Mouse (Mus musculus): ENCODE measurements at regions not wholly inside any gene's neighbourhood (a gene's known extent, or its start where the extent isn't known, plus 50 kb on each side); places are given as distances from the start of the nearest gene placed in this dataset.
"Not testable (repeated sequence)": the region's sequence is repeated elsewhere in the genome, so short reads cannot be mapped to it uniquely, and the experiment has no call there.

DNA sequence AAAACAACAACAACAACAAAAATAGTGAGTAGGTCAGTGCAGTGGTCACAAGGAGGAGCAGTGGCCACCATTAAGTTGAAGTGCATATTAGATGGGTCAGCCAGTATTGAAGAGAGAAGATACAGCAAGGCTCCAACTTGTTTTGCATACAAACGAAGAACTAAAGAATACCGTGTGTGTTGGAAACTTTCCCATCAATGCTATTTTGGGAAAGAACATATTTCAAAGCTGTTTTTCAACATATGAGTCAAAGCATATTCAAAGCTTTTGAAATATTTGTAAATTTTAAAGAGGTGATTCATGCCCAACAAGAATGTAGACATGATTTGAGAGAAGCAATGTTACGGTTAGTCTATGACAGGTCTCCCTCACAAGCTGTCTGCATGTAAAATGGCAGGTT is 157.9 kb upstream of the Fer start:
- ATAC-seq (ENCODE audit: low TSS enrichment): no peak

DNA sequence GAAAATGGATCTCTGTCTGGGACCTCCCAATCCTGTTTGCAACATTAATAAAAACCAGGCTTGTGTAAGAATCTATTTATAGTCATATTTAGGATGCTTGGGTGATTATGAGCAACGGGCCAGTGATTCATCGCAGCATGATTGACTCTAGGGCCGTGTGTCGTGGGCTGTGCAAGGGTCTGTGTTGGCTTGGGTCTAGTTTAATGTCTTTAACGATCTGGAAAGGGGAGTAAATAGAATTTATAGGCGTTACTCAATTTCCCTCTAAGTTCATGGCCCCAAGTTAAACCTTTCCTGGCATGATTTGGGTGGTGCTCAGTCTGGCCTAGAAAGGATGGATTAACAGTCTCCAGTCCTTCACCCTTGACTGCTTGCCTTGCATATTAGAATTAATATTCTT is 149.9 kb upstream of the Fer start:
- no peak for ATAC-seq (ENCODE audit: low TSS enrichment)

DNA sequence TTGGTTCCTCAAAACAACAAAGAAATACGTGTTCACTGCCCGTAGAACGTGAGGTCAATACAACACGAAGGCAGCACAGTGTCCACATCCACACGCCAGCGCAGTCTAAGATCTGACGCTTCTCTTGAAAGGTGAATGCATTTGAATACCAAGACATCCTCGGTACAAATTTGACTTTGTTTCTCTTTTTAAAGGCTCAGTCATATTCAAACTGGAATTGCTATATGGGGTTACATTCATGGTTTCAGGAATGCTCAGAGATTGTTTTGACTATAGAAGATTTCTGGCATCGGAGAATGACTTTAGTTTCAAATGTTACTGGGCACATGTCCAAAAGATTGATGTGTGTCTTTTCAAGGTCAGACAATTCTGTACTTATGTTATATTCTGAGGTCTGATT is 147.2 kb upstream of the Fer start:
- no peak for ATAC-seq (ENCODE audit: low TSS enrichment)

DNA sequence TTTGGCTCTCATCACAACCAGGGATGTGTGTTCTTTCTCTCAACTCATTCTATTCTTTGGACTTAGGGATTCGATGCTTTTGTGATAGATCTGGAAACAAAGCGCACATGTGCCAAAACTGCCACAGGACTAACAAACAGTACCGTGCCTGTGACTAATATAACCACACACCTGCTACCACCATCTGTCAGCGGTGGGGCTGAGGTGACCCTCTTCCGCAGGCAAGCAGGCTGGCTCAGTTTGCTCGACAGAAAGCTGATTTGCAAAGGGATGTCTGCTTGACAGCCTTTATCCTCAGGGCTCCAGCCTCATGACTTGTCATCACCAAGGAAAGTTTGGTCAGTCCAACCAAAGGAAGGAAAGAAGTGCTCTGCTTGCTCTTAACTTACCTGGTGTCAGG is 146.7 kb upstream of the Fer start:
- ATAC-seq (ENCODE audit: low TSS enrichment): no peak

DNA sequence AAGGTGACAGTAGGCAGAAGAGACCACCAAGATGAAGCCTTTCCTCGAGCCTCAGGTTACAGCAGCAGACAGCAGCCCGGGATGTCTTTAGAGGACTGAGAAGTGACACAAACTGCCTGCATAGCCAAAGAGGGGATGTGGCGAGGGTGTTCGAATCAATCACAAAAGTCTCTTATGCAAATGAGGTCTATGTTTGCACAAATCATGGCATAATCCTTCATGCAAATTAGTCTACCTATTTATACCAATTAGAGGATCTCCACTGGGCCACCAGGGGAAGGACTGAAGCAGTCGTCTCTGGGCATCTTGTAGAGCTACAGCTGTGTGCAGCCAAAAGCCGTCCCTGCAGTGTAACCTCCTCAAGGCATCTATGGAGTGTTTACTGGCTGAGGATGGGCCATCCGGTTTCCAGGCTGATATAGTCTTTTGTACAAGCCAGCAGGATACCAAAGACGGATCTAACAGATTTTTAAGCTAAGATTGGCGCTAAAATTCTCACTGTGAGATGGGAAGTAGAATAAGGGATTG is 145.7 kb upstream of the Fer start:
- ATAC-seq (ENCODE audit: low TSS enrichment): no peak

DNA sequence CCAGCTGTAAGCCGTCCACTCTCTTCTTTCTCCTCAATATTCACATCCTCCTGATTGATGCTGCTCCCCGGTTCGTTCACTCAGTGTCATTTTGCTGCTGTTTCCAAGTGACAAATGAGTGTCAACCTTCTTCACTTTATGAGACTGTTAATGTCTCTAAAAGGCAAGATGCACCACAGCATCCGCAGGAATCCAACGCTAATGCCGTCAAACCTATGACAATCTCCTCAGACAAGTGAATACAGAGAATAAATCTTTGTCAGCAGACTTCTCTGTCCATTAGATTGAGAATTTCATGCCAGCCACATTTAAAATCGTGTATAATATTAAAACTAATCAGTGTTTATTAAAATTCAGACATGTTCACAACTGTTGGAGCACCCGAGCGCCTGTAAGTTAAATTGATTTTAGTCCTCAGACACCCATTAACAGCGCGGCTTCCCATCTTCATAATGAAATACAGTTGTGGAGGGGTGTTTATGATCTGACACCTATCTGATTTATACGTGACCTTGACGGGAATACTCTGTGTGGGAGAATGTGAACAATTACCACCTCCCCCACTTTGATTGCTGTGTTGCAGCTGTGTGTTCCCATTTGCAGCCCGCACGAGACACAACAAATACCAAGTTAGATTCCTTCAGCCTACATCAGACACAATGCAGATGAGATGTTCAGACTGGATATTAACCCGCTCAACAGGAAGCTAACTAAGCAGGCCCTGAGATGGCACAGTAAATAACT is 143.7 kb upstream of the Fer start:
- ATAC-seq (ENCODE audit: low TSS enrichment): no peak

DNA sequence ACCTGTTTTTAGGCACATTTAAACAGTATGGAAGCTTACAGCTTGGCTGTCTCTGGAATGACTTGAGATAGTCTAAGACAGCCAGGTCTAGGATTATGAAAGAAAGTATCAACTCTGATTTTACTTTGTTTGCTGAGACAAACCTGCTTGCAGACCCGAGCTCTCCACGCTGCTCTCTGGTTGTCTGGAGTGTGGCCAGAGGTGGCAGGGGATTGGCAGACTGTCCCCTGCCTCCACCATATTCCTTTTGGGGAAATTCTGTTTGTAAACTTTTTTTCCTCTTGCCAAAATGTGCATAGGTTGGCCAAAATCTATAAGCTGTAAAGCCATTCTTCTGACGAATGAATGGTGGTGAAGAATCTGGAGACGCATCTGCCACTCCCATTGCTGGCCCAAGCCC is 143.1 kb upstream of the Fer start:
- no peak for ATAC-seq (ENCODE audit: low TSS enrichment)

DNA sequence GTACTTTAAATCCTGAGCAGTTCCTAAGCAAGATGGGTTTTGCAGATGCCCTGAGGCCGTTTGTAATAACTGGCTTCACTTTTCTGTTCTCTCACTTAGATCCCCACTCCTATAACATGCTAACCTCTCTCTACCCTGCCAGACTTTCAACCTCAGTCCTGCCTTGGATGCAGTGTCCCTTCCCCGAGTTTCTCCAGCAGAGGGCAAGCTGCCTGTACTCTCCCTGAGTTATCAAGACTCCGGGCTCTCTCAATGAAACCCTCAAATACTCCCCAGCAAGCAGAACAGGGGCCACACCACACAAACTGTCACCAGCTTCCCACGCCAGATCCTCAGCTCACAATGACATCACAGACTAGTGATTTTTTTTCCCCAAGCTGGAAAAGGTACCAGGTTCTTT is 142.0 kb upstream of the Fer start:
- peak; percentile 51 for ATAC-seq (ENCODE audit: low TSS enrichment)

DNA sequence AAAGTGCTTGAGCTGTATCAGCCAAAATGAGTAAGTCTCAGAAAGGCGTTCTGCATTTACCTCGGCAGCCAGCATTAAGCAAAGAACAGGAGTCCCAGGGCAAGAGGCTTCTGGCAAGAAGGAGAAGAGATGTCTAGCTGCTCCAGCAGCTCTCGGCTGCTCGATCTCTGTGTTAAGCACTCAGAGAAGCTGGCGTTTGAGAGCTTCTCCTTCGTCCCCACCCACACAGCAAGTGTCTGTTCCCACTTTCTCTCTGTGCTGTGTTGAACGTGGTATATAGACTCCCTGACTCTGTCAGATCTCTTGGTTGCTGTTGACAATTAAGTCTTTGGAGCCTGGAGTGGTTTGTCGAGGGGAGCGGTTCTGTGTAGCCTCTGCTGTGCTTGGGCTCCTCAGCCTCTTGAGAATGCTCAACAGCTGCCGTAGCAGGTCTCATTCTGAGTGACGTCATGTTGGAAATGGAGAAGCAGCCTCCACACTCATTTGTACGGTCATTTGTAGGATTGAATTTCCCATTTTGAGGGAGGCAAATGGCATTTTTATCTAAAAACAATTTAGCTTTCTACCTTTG is 140.3 kb upstream of the Fer start:
- peak; percentile 94 for ATAC-seq (ENCODE audit: low TSS enrichment)

DNA sequence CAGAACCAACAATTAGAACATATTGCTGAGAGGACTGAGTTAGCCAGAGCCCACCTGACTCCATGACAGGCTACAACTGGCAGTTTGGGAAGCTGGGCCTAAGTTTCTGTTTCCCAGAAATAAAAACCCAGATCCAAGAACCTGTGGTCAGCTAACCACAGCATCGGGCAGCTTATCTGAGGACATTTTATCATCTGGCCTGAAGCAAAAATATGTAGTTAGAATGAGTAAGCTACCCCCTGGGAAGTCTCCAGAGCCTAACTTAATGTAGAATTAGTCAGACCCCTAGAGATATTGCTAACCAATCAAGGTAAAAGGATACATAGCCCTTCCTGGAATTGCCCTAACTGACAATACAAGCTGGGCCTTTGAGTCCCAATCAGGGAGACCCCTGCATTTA is 124.7 kb upstream of the Fer start:
- ATAC-seq (ENCODE audit: low TSS enrichment): no peak

DNA sequence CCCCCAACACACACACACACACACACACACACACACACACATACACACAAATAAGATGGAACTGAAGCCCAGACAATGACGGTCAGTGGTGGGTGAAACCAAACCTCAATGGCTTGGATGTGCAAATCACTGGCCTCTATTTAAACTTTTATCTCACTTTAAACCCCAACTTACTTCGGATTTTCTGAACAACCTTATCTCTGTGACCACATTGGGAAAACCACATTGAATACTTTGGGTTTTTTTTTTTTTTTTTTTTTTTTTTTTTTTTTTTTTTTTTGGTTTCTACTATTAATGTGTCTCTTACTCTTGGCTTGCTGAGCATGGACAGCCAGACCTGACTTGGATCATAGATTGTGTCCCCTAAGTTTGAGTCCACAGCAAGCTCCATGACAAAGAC is 123.2 kb upstream of the Fer start:
- no peak for ATAC-seq (ENCODE audit: low TSS enrichment)

DNA sequence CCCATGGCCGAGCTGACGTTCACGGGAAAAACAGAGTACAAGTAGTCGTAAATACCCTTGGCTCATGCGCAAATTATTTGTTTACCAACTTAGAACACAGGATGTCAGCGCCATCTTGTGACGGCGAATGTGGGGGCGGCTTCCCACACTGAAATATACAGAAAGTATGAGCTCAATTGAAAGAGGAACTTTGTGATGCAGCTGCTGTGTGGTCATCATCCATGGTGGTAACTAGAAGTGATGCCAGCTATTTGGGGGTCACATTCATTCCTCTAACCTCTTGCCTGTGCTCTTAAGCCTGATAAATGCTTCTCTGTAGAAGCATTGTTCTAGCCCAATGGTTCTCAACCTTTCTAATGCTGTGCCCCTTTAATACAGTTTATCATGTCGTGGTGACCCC is 113.6 kb upstream of the Fer start:
- ATAC-seq (ENCODE audit: low TSS enrichment): not testable (repeated sequence)

DNA sequence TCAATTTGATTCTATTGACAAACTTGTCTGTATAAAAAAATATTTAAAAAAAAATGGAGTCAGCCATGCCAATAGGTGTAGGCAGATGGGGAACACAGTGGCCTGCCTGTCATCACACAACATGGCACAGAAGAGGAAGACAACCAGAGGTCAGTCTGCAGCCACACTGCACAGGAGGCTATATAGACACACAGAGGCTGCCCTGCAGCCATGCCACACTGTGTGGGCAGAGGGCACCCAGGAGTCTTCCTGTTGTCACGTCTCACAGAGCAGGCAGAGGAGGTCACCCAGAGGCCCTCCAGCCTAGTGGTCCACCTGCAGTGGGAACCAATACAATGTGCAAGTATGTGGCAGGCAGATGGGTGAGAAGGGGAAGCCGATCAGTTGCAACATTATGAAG is 108.5 kb upstream of the Fer start:
- no peak for ATAC-seq (ENCODE audit: low TSS enrichment)

DNA sequence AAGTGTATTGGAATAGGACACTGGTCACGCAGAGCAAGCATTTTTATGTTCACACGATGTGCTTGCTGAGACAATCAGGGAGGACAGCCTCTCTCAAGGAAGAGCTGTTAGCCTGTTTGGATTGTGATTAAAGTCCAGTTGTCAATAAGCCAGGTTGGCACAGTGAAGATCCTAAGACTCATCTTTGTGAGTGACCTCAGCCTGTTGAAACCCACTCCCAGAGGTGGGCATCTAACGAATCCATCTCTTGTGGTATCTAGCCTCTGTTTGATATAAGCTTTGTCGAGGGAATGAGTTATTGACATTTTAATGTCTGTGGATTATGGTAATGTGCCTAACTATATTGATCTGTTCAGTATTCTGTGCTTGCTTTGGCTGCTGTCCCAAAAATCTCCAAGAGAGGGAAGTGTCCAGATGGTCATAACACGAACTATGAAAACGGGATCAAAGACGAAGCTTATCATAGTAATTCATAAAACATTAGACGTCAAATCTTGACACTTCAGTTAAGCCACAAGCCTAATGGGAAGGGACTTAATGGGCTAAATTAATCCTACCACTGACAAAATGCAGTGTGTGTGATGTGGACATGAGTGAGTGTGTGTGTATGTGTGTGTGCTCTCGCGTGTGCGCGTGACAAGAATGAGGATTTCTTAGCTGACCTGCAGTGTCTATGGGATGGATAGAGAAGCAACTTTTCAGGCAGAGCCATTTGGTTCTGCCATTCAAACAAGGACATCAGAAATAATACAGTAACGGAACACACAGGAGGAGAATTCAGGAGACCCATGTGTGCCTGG is 104.8 kb upstream of the Fer start:
- ATAC-seq (ENCODE audit: low TSS enrichment): no peak

DNA sequence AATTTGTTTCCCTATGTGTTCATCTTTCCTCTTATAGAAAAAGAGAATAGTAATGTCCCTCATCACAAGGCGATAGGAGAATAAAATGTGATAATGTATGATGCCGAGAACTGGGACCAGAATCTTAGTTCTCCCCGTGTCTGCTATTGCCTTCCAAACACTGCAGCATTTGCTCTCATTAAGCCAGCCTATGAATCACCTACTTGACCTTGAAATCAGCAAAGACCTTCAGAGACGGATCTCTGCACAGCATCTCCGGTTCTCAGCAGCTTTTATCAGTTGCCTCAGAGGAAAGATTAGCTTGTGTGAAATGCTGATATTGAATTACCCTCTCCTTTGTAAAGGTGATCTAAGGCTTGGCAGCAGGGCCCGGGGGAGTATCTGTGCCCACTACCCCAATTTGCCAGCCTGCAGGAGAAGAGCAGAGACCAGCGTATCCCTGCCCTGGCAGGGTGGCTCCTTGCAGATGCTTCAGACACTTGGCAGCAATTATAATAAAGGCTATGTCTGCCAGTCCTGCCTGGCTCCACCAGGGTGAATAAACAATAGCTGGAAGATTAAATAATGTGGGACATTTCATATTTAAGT is 104.0 kb upstream of the Fer start:
- no peak for ATAC-seq (ENCODE audit: low TSS enrichment)

DNA sequence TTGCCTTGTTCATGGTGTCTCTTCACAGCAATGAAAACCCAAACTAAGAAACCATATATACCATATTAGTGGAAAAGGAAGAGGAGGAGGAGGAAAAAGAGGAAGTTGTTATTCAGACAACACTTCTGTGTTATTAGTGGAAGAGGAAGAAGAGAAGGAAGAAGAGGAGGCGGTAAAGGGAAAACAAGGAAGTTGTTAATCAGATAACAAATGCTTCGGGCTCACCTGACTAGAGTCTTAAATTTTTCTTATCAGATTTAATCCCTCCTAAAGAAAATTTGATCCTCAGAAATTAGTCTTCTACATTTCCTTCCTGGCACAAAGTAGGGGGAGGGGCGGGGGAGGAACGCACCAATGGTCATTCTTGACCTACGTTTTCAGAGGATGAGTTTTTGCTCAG is 101.8 kb upstream of the Fer start:
- no peak for ATAC-seq (ENCODE audit: low TSS enrichment)

DNA sequence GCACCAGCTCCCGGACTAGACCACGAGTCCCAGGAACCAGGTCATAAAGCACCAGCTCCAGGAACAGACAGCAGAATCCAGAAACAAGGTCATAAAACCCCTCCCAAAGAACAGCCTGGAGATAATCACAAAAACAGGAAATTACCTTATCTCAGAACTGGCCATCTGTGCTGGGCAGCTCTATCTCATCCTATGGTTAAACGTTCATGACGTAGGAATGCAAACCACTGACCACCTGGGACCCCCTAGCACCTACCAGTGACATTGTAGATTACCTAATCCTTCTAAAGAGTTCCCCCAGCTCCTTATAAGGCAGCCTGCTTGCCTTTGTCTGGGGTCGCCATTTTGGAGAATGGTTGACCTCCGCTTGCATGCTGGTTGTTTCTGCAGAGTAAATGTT is 91.8 kb upstream of the Fer start:
- no peak for ATAC-seq (ENCODE audit: low TSS enrichment)

DNA sequence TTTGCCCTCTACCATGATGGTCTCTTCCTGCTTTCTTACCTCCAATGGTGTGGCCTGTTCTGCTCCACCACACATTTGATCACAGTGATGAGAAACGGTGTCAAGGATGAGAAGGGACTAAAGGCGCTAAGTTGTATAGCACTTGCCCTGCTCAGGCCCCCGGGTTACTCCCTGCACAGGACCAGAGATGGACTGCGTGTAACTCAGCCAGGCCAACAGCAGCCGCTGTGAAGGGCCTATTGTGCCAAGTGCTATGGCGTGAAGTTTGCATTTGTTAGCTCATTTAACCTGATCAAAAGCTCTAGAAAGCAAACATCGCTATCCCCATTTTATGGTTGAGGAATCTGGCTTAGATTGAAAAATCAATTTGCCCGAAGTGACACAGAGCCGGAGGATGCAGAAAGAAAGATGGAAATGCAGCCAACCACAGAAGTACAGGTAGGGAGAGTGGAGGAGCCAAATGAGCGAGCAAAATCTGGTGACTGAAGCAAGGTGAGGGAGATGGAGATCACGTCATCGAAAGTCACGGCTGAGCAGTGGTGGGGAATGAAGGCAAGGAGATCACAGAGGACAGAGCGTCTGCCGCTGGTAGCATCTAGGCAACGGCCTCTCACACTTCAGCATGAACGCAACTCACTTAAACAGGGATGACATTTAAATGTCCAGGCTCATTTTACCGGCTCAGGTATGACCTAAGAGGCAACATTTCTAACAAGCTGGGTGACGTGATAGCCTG is 78.3 kb upstream of the Fer start:
- no peak for ATAC-seq (ENCODE audit: low TSS enrichment)

DNA sequence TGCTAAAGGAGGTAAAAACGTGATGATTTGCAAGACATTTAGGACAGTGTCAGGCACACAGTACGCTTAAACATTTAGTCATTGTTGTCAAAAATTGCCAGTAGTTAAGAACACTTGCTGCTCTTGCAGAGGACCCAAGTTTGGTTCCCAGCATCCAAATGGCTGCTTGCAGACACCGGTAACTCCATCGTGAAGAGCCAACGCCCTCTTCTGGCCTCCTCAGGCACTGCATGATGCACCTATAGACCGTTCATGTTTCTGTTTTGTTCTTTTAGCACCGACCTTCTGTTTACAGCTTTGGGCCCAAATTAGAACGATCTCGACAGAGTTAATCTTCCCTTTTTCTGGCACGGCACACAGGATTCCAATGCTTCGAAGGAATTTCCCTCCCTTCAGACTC is 76.4 kb upstream of the Fer start:
- ATAC-seq (ENCODE audit: low TSS enrichment): no peak

DNA sequence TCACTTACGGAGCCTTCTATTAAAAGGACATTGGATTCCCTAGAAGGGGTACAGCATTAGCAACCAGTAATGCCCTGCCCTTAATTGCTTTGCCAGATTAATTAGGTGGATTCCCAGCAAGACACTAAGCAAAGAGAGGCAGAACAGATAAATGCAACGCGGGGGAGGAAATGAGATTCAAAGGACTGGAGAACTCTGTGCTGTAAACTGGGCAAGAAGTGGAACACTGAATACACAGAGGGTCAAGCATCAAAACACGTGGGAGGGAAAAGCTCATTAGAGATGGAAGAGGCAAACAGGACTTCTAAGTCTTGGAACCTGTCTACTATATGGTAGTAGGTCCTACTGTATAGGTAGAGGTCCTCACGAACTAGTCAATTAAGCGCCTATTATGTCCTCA is 68.5 kb upstream of the Fer start:
- no peak for ATAC-seq (ENCODE audit: low TSS enrichment)

DNA sequence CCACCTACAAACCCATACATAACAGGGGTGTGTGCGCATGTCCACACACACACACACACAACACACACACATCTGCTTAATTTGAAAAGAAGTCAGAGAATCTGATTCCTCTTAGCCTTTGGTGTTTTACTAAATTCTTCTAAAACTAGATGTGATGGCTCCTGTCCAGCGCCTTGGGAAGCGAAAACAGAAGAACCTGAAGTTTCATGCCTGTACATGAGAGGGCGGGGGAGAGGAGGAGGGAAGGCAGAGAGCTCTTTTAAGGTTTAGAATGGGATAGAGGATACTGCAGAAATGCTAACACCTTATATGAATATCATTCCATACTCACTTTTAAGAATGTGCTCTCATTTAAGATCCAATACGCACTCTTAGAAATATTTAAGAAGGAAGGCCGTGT is 64.5 kb upstream of the Fer start:
- no peak for ATAC-seq (ENCODE audit: low TSS enrichment)

DNA sequence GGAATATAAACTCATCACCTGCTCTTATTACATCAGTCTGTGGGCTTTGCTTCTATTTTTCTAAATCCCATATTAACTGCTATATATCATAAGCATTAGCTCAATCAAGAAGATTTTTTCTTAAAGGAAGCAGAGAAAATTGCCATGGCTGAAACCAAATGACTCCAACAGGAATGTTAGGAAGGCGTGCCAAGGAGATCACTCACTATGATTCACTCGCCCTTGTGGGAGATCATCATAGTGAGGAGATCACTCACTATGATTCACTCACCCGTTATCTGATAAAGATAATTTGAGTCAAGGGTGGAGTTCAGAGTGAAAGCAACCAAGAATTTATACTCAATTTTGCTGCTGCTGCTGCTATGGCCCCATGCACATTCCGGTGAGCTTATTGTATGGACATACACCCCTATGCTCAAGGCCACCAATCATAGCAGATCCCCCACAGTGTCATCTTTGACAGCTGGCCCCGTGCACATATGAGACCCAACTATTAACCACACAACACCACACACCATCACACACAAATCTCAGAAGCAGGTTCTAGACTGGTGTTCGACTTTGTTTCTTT is 63.8 kb upstream of the Fer start:
- no peak for ATAC-seq (ENCODE audit: low TSS enrichment)

Data from frontal cortex, adult (tissue).